Mouse (Mus musculus) hematopoietic stem cell, adult 5-6 weeks (primary cell): ENCODE results near the gene Ctnnbl1. TPM values are rescaled to one million over a fixed set of nuclear protein-coding genes. Genes with fewer than 3 reads are reported as not detected.

Experiments
- ATAC-seq, 2 experiments: fragments of 125-278 bp in 1 of 2; replicated peaks in 1 of 2; 2 replicates each; pipeline ENCODE4 v1.8.0; 2016 to 2017; ENCODE audit warnings: inconsistent platforms in 2 of 2, mild to moderate bottlenecking in 2 of 2, moderate number of reproducible peaks in 2 of 2, low read depth in 1 of 2, moderate TSS enrichment in 1 of 2; ENCODE audit not compliant: low FRiP score in 2 of 2, poor library complexity in 2 of 2, severe bottlenecking in 2 of 2, insufficient read depth in 1 of 2, low TSS enrichment in 1 of 2
- total RNA-seq: library from RNA; stranded (forward); fragments of 172-1452, 232-1000 nt; gene quantifications from 2 replicates; pipeline ENCODE4 v1.2.3, GENCODE M21; 2017

Gene Ctnnbl1
- total RNA-seq, 1 experiment from 2014 or later, result 52.5 TPM

DNA sequence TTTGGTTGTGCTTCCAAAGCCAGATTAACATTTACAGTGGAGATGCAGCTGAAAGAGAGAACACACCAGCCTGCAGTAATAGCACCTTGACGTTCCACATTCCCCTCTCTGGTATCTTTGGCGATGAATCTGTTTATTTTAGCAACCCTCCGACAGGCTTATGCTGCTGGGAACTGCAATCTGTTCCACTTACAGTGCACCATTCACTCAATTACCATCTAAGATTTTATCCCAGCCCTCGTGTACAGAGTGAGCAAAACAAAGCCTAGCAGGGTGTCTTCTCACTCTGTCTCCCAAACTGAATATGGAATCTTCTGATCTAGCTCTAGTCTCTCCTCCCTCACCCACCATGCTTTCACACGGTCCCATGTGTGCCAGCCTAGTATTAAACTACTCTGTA, 140.8 kb downstream of the Ctnnbl1 start:
- ATAC-seq, result no peak

DNA sequence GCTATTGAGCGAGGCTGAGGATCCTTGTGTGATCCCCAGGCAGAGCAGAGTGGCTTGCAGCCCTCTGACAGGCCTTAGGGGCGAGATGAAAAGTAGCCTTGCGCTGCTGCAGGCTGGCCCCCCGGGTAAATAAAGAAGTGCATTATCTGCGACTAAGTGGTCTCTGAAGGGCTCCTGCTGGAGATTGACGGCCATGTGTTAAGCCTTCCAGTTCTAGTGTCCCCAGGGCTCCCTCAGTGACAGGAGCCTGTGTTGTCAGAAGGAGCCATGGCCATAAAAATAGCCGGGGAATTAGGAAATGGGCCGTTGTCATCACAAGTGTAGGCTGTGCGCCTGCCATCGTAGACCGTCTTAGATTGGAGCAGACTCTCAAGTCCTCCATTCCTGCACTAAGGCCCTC, 144.7 kb downstream of the Ctnnbl1 start:
- ATAC-seq, result no peak

DNA sequence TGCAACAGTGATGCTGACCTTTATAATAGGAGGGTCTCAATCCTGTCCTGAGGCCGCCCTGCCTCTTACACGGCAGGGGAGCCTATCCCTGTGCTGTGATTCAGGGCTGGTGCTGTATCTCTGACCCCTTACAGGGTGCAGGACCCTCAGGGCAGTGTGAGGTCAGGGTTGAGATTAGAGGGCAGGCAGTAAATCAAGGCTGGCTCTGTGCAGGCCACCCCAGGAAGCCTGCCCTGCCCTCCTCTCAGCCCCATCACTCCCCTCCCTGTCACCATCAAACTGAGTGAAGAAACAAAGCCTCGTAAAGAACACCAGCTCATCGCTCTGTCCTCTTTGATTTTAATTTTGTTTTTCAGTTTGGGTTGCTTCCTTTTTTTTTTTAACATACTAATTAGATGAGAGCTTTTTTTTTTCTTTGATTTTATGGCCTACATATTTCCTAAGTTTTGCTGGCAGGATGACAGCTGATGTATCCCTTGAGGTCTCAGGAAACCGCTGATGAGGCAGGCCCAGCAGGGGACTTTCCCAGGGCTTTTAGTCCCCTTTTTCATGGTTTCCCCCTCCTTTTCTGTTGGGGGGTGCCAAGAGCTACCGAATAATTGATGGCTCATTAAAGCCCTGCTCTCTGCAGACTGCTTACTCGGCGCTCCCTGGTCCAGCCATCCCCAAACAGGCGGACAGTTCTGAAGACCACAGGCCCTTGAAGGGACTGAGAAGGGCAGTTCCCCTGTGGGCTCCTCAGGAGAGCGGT, 150.2 kb downstream of the Ctnnbl1 start:
- ATAC-seq, result no peak

DNA sequence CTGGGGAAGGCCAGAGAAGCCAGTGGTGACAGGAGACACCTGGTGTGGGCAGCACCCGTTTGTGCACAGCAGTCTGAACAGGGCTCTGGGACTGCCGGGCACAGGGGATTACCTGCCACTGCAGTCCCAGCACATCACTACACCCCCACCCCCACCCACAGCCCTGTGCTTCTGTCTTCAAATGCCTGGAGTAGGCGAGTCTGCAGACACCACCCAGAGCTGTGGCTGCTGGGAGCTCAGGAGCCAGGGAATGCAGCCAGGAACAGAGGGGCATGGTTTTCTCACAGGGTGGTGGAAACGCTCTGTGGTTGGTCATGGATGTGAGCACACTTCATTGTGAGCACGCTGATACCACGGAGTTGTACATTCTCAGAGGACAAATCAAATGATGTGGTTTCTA, 154.0 kb downstream of the Ctnnbl1 start:
- ATAC-seq, result no peak

DNA sequence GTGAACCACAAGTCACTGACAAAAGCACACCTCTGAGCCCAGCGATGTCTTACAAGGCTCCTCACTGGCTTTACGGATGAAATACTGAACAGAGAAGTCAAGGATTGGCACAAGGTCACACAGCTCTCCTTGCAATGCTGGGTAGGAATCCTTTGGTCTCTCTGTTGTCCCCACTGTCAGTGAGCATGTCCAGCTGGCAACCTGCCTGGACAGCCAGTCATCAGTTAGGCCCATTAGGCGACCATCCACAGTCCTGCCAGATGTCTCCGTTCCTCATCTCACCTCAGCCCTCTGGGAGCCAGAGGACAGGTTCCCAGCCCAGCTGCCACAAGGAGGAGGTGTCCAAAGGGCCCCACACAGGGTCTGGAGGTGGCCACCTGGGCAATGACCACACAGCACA, 159.9 kb downstream of the Ctnnbl1 start:
- ATAC-seq, result no peak

DNA sequence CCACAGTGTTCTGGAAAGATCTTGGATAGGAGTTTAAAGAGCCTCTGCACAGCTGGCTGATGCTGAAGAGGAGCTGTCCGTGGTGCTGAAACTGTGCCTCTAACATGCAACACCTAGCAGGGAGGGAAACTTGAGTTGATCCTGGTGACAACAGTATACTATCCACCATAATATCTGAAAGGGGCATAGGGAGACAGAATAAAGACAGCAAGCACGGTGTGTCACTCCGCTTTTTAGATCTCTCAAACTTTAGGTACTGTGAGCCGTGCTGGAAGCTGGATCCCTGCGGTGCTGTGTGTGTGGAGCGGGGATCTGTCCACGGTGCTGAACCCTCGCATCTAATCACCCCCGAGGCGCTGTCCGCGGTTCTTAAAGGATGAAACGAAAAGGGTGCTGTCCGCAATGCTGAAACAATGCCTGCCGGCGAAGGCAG, 176.0 kb downstream of the Ctnnbl1 start:
- peak; percentile 75 to 88 for ATAC-seq

DNA sequence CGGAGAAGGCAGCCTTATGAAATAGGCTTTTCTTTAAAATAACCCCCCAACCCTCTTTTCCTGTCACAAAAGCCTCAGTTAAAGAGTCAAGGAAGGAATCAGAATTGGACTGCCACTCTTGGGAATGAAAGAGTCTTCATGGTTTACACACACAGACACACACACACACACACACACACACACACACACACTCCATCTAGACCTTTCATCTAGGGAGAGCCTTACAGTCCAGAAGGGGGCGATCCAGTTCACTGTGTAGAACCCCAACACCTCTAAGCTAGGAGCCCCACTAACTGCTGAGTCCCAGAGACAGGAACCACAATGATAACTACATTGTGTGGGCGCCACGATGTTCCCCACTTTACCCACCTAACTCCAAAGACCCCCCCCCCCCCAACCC, 176.5 kb downstream of the Ctnnbl1 start:
- no peak for ATAC-seq

DNA sequence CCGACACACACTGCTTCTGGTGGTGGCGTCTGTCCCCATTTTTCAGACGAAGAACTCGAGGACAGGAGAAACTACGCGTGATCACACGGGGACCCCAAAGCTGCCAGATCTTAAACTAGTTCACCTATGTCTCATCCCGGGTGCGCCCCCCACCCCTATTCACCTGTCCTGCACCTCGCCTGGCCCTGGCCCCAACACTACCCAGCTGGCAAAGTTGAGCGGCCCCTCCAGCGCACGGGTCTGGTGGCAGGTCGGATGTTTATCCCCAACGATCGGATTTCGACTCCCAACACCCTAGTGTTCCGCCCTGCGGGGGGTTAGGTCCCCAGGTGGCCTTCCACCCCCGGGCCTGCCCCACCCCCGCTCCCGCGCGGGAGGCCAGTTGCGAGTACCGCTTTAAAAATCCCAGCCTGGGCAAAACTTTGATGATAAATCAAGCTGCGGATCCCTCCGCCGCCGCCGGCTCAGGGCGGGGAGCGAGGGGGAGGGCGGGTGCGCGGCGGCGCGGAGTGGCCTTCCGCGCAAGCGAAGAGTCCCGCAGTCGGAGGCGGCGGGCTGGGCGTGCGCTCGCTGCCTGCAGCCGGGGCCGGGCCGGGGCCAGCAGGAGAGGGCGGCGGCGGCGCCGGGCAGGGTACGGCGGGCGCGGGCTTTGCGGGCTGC, 177.0 kb downstream of the Ctnnbl1 start, which contains the start of gene Vstm2l:
Vstm2l (plus strand) TSS at position 549 of the 660 bp plus-strand sequence.
- ATAC-seq, result no peak

DNA sequence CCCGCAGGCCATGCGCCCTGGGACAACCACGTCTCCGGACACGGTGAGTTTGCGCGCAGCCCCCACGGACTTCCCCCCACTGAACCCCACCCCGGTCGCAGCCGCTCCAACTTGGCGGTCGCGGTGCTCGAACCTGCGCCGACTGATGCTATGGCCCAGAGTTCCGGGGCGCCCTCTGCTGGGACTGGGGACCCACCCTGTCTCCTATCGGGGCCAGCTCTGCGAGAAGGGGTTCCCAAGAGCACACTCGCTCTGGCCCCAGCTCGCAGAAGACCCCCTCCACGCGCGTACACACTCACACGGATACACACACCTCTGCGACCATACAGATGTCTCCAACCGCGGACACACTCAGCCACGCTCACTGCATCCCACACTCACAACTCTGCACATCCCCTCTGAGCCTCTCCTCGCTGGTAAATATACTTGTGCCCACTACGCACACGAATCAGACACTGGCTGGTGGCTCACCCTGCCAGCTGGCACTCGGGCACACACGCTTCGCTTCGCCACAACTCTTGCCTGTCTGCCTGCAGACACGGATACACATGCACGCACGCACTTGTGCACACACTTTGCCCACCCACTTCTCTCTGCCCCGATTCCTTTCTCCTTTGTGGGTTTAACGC, 177.8 kb downstream of the Ctnnbl1 start:
- ATAC-seq, result no peak

DNA sequence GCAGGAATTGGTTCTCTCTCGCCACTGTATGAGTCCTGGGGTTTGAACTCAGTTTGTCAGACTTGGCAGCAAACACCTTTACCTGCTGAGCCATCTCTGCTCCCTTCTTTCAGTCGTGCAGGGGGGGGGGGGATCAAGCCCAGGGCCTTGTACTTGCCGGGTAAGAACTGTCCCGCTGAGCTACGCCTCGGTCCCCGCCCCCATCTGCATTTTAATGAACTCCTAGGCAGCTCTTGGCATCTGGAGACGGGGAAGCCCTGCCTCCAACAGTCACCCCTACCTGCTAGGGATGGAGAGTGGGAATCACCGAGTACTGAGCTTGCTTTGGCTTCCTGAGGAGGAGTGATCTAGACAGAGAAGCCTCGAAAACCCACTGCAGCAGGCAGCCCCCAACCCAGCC, 181.3 kb downstream of the Ctnnbl1 start:
- ATAC-seq, result no peak

DNA sequence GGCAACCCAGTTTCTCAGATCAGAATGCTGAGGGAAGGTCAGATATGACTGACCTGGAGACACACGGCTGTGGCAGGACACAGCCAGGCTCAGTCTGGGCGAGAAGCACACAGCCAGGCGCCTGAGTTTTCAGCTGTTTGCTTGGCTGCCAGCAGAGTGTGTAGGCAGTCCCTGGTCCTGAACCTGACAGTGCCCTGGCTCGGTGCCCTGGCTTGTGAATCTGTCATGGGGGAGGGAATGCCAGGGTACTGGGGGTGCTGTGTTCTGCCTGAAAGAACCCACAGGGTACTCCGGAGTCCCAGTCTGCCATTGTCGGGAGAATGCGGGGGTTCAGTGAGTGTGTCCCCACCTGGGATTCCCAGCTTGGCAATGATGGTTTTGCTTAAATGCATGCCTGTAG, 184.3 kb downstream of the Ctnnbl1 start:
- ATAC-seq, result no peak

DNA sequence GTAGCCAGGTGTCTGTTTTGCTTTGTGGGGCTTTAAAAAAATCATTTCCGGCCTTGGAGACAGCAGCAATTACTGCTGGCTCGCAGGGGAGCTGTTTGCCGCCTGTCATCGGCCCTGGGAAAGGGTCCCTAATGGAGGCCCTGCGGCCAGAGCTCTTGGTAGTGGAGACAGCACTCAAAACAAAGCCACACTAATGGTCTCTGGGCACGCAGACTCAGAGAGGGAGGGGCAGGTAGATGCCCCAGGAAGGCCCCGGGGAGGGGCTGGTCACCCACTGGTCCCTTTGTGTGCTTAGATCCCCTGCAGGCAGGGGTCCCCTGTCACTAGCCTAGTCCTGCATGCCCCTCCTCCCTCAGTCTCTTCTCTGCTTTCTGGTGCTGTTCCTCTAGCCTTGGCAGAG, 186.2 kb downstream of the Ctnnbl1 start:
- ATAC-seq, result no peak

DNA sequence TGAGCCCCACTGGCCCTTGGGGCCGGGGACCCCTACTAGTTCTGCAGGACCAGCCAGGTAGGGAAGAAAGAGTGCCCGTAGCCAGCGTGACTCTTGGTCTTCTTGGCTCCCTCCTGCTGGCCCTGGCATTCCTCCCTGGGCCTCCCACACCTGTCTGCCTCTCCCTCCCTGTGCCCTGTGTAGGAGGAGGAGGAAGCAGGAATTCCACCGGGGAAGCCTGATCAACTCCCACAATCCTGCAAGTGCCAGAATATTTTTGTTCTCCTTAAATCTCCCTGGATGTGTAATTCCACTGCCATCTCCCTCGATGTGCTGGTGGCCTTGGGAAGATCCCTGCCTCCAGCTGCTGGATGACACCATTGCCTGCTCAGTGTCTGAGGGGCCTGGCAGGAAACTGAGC, 187.3 kb downstream of the Ctnnbl1 start:
- no peak for ATAC-seq

DNA sequence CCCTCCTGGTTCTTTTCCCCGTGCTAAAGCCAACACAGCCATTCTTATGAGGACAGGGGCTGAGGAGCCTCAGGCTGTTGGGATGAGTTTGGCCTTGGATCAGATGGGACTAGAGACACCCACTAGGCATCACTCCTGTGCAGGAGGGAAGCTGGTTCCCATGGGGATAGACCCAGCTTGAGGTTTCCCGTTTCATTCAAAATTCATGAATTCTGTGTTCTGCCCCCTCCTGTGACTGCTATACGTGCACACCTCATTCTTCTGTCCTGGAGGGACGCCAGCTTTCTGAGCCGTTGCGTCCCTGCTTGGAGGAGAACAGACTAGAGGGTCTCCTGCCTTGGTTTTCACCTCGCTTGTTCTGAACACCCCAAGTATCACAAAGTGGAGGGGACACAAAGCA, 189.3 kb downstream of the Ctnnbl1 start:
- 0 out of 4 replicates have a peak, but pooled peaks of 1 of the 2 experiments have one; percentile 4 for ATAC-seq

DNA sequence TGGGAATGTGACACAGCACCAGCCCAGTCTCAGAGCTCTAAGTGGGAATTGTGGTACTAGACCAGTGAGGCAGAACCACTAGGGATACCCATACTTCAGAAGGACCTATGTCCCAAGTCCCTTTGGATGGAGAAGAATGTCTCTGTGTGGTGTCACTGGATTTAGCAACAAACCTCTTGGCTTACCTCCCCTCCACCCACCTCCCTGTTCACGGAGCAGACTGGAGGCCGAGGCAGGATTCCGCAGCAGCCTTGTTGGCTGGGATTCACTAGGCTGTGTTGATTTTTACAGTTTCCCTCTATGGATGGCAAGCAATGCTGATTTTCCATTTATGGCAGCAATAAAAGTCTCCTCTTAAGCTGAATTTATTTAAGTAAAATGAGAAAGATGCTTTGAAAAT, 189.7 kb downstream of the Ctnnbl1 start:
- ATAC-seq, result no peak

DNA sequence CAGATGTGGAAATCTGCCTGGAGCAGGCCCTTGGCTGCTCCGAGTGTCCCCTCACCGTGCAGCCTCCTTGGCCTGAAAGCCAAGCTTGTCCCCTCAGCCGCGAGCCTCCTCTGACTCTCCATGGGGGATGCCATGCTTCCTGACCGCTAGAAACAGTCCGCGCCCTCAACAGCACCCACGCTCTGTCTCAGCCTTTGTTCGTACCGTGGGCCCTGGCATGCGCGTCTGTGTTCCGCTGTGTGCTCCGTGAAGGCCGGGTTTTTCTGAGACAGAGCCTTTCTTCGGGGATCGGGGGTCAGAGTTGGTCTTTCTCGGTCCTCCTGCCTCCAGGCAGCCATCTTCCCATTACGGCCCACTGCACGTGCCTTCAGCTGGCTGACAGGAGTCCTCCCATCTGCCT, 190.2 kb downstream of the Ctnnbl1 start:
- no peak for ATAC-seq

DNA sequence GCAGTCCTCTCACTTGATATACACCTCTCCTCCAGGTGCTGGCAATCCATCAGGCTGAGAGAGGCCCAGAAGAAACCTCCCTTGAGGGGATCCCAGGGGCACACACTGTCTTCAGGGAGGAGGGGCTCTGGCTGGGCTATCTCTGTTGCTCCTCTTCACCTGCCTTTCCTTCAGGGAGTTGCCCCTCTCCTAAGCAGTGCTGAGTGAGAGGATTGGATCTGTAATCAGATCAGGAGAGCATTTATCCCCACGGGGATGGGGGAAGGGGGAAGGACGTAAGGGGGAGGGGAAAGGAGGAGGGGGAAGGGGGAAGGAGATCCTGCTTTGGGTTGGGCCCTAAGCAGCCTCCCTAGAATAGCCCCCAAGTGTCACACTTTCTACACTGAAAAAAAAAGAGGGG, 190.6 kb downstream of the Ctnnbl1 start:
- ATAC-seq, result no peak

DNA sequence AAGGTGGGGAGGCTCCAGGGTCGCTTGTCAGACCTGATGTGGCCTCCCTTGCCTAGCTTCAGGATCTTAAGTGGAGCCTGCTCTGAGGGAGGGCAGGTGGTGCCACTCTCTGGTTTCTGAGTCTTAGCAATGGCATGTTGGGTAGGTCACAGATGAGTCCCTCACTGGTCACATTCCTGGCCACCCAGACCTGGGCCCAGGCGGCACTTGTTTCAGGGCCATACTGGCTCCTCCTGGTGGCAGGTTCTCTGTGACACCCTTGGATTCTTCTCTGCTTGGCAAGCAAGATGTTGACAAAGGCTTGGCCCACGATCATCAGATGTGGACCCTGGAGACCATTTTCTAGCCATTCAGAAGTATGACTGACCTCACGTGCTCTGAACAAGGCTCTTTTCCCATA, 195.5 kb downstream of the Ctnnbl1 start:
- ATAC-seq, result no peak
